Mouse (Mus musculus) gastrocnemius, postnatal 4 days (tissue): ENCODE results near the gene Clec18a. TPM values are rescaled to one million over a fixed set of nuclear protein-coding genes. Genes with fewer than 3 reads are reported as not detected.
A peak's percentile ranks its signal among the peaks of the same experiment; 100 is the strongest.
"Not testable (repeated sequence)": the region's sequence is repeated elsewhere in the genome, so short reads cannot be mapped to it uniquely, and the experiment has no call there.

ENCODE experiments used
- DNase-seq, 2 experiments: peaks; one replicate each; pipeline ENCODE4 v3.0.0; 2021 to 2022; ENCODE audit warnings: low spot score in 2 of 2, mixed read lengths in 2 of 2
- total RNA-seq, 2 experiments: library from RNA; stranded (reverse); gene quantifications; 2 replicates each; pipeline ENCODE4 v1.2.3; 2021

Gene Clec18a
- total RNA-seq, 2 experiments from 2014 or later: 1.4 to 2.4 TPM

- DNase-seq: peak; percentile 31 to 44
Measured at GRCm38 (mm10) chr8:111056691-111057293, 35.4 kb downstream of the Clec18a start.

GRCm38 (mm10) chr8:111056158-111056663 is 36.0 kb downstream of the Clec18a start, which contains the start of gene Exosc6:
Gene Exosc6 (plus strand): TSS chr8:111056339.
- DNase-seq: peak; percentile 78 to 90

GRCm38 (mm10) chr8:111055661-111056060 is 36.6 kb downstream of the Clec18a start:
- no peak for DNase-seq

DNA sequence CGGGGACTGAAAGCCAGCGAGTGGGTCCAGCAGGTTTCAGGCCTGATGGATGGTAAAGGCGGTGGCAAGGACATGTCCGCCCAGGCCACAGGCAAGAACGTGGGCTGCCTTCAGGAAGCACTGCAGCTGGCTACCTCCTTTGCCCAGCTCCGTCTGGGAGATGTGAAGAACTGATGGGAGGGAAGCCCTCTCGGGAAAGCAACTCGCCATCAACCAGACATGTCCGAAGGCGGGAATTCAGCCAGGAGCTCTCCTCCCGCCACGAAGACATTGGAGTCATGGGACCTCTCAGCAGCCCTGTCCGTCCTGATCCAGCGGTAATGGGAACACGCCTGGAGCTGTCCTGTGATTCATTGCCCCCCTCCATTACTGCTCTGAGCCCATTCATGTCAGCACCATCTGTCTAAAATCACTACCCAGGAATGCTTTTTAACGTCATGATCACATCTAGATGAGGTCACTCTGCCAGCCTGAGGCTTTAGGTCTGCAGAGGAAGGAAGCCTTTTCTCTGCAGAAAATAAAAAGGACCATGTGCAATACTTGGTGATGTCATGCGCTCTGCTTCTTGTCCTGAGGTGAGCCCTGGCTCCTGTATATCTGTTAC is 37.1 kb downstream of the Clec18a start:
- DNase-seq: no peak

GRCm38 (mm10) chr8:111053827-111054518 is 38.3 kb downstream of the Clec18a start:
- no peak for DNase-seq

GRCm38 (mm10) chr8:111049106-111049505 is 43.1 kb downstream of the Clec18a start:
- DNase-seq: no peak

- DNase-seq: no peak
Measured at GRCm38 (mm10) chr8:111048694-111049093, 43.5 kb downstream of the Clec18a start.

GRCm38 (mm10) chr8:111044003-111044734 is 48.1 kb downstream of the Clec18a start:
- no peak for DNase-seq

GRCm38 (mm10) chr8:111042546-111042945 is 49.7 kb downstream of the Clec18a start:
- no peak for DNase-seq

- DNase-seq: no peak
Measured at GRCm38 (mm10) chr8:111036591-111036990, 55.6 kb downstream of the Clec18a start.

DNA sequence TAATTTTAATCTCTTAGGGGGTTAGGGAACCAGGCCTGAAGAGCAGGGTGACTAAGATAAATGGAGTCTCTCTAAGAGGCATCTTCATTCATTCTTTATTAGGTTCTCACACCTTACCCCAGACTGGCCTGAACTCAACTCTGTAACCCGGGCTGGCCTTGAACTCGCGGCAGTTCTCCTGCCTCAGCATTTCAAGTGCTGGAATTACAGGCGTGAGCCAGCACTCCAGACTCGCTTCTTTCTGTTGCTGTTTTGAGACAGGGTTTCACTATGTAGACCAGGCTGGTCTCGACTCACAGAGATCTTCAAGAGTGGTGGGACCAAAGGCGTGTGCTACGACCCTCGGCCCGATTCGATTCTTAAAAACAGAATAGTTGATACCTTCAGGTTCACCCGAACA is 58.0 kb downstream of the Clec18a start:
- no peak for DNase-seq

GRCm38 (mm10) chr8:111033482-111034215 is 58.6 kb downstream of the Clec18a start:
- peak; percentile 83 to 96 for DNase-seq

DNA sequence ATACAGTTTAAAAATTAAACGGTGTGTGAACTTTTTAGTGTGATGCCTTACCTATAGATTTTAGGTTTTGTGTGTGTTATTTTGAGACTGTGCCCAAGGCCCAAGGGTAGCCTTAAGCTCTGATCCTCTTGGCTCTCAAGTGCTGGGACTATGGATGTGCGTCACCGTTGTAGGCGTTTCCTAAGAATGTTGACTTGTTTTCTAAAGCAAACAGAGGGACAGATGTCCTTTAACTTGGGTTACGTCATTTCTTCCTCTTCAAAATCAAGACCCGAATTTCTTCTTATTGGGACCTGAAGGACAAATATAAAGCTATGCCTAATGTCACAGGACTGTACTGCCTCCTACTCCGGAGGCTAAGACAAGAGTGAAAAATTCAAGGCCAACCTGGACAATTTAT is 59.3 kb downstream of the Clec18a start, which contains the start of gene Aars:
Aars (plus strand) TSS at position 229 of the 400 bp plus-strand sequence.
- DNase-seq: no peak

DNA sequence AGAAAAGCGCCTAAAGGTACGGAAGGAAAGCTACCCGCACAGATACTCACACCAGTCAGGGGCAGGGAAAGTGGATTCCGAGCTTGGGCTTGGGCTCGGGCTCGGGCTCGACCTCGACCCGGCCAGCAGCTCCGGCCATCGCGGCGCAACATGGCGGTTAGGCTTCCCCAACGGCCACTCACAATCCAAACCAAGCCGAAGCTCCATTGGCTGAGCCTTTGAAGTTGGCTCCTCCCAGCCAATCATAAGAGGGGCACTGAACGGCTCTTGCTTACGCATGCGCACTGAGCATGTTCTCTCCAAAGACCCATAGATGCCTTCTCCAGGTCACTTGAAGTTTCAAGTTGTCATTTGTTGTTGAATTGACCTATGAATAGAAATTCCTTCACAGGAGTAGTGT is 60.7 kb downstream of the Clec18a start, which contains the start of gene Ddx19b:
Ddx19b (minus strand) TSS at position 180 of the 400 bp plus-strand sequence.
- DNase-seq: no peak

- no peak for DNase-seq
Measured at GRCm38 (mm10) chr8:111030045-111030444, 62.2 kb downstream of the Clec18a start.

DNA sequence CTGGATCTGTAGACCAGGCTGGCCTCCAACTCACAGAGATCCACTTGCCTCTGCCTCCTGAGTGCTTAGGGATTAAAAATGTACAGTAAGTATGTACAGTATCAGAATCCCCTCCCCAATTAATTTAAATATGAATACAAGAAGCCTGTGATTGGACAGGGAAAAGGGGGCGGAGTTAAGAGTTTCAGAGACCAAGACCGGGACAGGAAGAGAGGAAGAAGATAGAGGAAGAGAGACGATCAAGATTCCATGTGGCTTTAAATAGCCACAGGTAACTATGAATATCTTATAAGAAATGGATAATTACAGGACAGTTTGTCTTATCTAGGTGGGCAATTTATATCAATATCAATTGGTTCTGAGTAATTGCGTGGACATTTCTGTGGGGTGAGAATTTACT is 62.6 kb downstream of the Clec18a start:
- DNase-seq: no peak

GRCm38 (mm10) chr8:111027391-111027937 is 64.8 kb downstream of the Clec18a start:
- DNase-seq: peak; percentile 57 to 80

DNA sequence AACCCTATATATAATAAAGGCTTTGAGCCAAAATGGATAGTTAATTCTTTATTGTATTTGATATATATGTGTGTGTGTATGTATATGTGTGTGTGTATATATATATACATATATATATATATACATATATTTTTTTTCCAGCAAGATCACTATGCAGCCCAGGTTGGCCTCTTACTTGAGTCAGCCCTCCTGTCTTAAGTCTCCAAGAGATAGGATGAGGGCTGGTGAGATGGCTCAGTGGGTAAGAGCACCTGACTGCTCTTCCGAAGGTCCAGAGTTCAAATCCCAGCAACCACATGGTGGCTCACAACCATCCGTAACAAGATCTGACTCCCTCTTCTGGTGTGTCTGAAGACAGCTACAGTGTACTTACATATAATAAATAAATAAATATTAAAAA is 65.6 kb downstream of the Clec18a start:
- DNase-seq: not testable (repeated sequence)

GRCm38 (mm10) chr8:111010230-111010991 is 81.8 kb downstream of the Clec18a start:
- not testable (repeated sequence) for DNase-seq
